Mouse (Mus musculus): ENCODE measurements at regions not wholly inside any gene's neighbourhood (a gene's known extent, or its start where the extent isn't known, plus 50 kb on each side); places are given as distances from the start of the nearest gene placed in this dataset.

DNA sequence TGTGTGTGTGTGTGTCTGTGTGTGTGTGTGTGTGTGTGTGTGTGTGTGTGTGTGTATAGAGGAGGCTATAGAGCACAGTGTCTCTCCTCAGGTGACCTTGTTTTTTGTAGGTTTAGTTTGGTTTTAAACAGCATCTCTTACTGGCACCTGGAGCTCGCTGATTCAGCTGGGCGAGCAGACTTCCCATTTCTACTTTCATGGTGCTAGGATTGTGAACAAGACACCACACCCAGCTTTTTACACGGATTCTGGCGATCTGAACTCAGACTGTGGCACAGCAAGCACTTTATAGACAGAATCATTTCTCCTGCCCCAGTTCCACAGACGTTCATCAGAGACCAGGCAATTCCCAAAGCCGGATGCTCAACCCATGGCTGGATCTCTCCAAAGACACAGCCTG, 177.0 kb downstream of the Irs2 start:
- TF ChIP-seq CTCF (IDR thresholded peaks at IDR 0.05; ENCODE audit: extremely low read depth, insufficient read depth, insufficient read length, insufficient replicate concordance) (no peak), POLR2A (IDR thresholded peaks at IDR 0.05; ENCODE audit: low read depth, low read length) (no peak)
